9 mouse cellular contexts compared by ENCODE assay signal in genomic region chr8:106687479-106687878, GRCm38 (mm10). TPM values are rescaled to one million over a fixed set of nuclear protein-coding genes. Genes with fewer than 3 reads are reported as not detected.
DNase-seq lines count a peak whose midpoint lies in the region; ATAC-seq lines count a peak whose summit lies in the region.
"Had no signal": no experiment of that assay in that cellular context is flagged by ENCODE, and none has a peak within 500 bp of the region (broad histone marks: within the 10 kb centered on the region; RNA-seq: fewer than 3 reads in every experiment).

No protein-coding gene starts in this region.

- no peaks in the 10 kb centered on the region for H3K9me3 ChIP-seq in hindbrain, embryonic 14.5 days (ENCODE audit: control insufficient read depth, low read length)
- no peaks in the 10 kb centered on the region for H3K9me3 ChIP-seq in hindbrain, embryonic 13.5 days
- H3K9me3 ChIP-seq: lung, embryonic 15.5 days had no signal

- H3K4me1 ChIP-seq in hindbrain, embryonic 14.5 days (replicated peaks; ENCODE audit: control insufficient read depth, insufficient read depth, low read length), result no peaks in the 10 kb centered on the region
- no peaks in the 10 kb centered on the region for H3K4me1 ChIP-seq in hindbrain, embryonic 13.5 days (replicated peaks)

- WGBS in hindbrain, embryonic 14.5 days, result 6% methylated on average over 4 of the region's 4 CpGs
- 2% methylated on average over 4 of the region's 4 CpGs for WGBS in hindbrain, embryonic 13.5 days

- ATAC-seq in hindbrain, embryonic 14.5 days (ENCODE audit: low FRiP score), result peak; percentile 50; the same call in 1 of the 2 replicates
- ATAC-seq in hindbrain, embryonic 13.5 days (ENCODE audit: low FRiP score), result no peak

- H3K9ac ChIP-seq in hindbrain, embryonic 14.5 days, result no peak overlapping the region
- no peak overlapping the region for H3K9ac ChIP-seq in hindbrain, embryonic 13.5 days
- H3K9ac ChIP-seq: lung, embryonic 15.5 days had no signal

- no peak overlapping the region for H3K27ac ChIP-seq in hindbrain, embryonic 14.5 days
- H3K27ac ChIP-seq in hindbrain, embryonic 13.5 days, result no peak overlapping the region
- H3K27ac ChIP-seq: lung, embryonic 15.5 days had no signal

- no peak overlapping the region for H3K4me3 ChIP-seq in hindbrain, embryonic 14.5 days (replicated peaks; ENCODE audit: low read length)
- H3K4me3 ChIP-seq in hindbrain, embryonic 13.5 days, result no peak overlapping the region
- H3K4me3 ChIP-seq: lung, embryonic 15.5 days had no signal

- peak; percentile 80 for DNase-seq in hindbrain, embryonic 14.5 days (ENCODE audit: low spot score)
- peak; percentile 9 for DNase-seq in thymus, postnatal 25 days
- DNase-seq in thymus, postnatal 4 days, result no peak
- DNase-seq in embryo, embryonic 11 days, result peak; percentile 77
- peak; percentile 82 for DNase-seq in retina, postnatal 1 day
- DNase-seq in right cerebral cortex, postnatal 36 days (ENCODE audit: low spot score in 2 of 2), result no peak
- DNase-seq in adrenal gland, adult 2 months, result no peak

- H3K27me3 ChIP-seq in hindbrain, embryonic 14.5 days (ENCODE audit: control insufficient read depth, insufficient read depth, low read length), result no peaks in the 10 kb centered on the region
- no peaks in the 10 kb centered on the region for H3K27me3 ChIP-seq in hindbrain, embryonic 13.5 days
- H3K27me3 ChIP-seq: lung, embryonic 15.5 days had no signal

- 0 out of 2 replicates have a peak, but pooled peaks cover under 1% of the 10 kb centered on the region for H3K36me3 ChIP-seq in hindbrain, embryonic 14.5 days (replicated peaks; ENCODE audit: control insufficient read depth, insufficient read depth)
- peaks cover 5% of the 10 kb centered on the region; the same call in 1 of the 2 replicates for H3K36me3 ChIP-seq in hindbrain, embryonic 13.5 days

- no peak overlapping the region for H3K4me2 ChIP-seq in hindbrain, embryonic 14.5 days (replicated peaks)
- H3K4me2 ChIP-seq in hindbrain, embryonic 13.5 days, result no peak overlapping the region
- H3K4me2 ChIP-seq: lung, embryonic 15.5 days had no signal

RNA-seq across cellular contexts. Expression of gene Tango6, which starts 4.6 kb away (rescaled TPM):
- polyA plus RNA-seq in hindbrain, embryonic 14.5 days (2014; fragmentation: Nextera tagmentation; extraction: Ambion mirVana), result 4.7 and 5.5 TPM in 2 replicates
- polyA plus RNA-seq in hindbrain, embryonic 13.5 days (2015; fragmentation: Nextera tagmentation; extraction: Ambion mirVana), result 6.6 and 7.2 TPM in 2 replicates
- total RNA-seq in adrenal gland, adult 2 months (2021), result 10 to 100 TPM in 1 of 2 experiments, 1 to 10 TPM in 1; 7.9 to 10.9 TPM
- polyA plus RNA-seq in adrenal gland, adult 2 months (2012; rRNA removed), result 4.1 and 4.8 TPM in 2 replicates

Comparison
In these comparisons a context has a peak if more than half of its experiments do, and no peak if none do; other contexts are left out.
1. DNase-seq: peak in hindbrain, embryonic 14.5 days (single experiment), thymus, postnatal 25 days (single experiment), embryo, embryonic 11 days (single experiment) and retina, postnatal 1 day (single experiment); none in thymus, postnatal 4 days (single experiment), right cerebral cortex, postnatal 36 days (0 of 2) and adrenal gland, adult 2 months (single experiment).